Mouse (Mus musculus): ENCODE results near the gene Ryr1.
"Not testable (repeated sequence)": the region's sequence is repeated elsewhere in the genome, so short reads cannot be mapped to it uniquely, and the experiment has no call there.

Gene Ryr1

DNA sequence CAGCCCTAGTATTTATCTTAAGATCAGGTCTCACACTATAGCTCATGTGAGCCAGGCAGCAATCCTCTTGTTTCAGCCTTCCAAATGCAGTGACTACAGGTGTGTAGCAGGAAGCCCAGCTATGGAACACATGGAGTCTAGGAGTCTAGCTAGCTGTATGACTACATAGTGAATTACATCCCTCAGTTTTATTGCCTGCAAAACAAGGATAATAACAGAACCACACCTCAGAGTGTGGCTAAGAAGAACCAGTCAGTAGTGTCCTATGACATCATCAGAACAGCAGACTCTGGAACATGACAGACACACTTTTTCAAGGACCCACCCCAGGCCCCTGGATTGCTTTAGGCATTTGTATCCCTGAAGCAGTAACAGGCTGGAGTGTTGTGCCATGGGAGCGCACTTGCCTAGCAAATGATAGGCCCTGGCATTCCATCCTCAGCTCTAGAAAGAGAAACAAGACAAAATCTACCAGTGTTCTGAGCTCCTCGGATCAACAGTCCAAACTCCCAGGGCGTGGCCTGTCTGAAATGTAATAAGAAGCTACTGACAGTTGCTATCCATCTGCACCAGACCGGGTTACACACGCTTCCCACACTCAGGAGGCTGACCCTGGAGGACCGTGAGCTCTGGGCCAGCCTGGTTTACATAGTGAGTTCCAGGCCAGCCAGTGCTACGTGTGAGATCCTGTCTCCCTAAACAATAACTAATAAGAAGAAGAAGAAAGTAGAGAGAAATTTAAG, 21.8 kb upstream of the Ryr1 start:
- in situ Hi-C loops (cut with MboI, MseI), result no loop called here

DNA sequence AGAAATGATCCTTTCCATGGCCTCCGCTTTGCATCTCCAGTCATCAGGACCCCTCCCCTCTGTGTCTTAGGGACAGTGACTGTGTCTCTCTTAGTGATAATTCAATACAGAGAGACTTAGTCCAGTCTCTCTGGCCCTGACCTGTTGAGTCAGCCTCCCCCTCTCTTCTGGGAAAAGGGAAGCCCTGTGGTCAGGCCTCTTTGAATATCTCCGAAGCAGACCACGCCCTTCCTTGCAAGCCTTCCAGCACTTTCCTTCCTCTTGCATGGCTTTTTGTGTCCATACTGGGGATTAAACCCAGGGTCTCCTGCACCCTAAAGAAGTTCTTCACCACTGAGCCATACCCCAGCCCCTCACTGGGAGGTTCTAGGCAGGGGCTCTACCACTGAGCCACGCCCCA, 19.0 kb upstream of the Ryr1 start:
- in situ Hi-C loops (cut with MboI, MseI), result no loop called here

DNA sequence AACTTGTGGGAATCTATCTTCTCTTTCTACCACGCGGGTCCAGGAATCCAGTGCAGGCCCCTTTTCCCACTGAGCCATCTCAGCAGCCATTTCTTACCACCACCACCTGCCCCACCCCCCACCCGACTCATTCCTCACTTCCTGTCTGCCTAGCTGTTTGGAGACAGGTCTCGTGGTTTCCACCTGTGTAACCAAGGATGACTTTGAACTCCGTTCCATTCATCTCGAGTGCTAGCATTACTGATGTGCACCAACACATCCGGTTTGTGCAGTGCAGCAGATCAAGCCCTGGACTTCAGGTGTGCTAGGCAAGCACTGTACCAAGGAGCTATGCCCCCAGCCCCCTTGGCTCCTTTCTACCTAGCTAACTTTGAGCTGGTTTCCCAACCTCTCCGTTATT, 16.4 kb upstream of the Ryr1 start:
- in situ Hi-C loops (cut with MboI, MseI), result no loop called here

DNA sequence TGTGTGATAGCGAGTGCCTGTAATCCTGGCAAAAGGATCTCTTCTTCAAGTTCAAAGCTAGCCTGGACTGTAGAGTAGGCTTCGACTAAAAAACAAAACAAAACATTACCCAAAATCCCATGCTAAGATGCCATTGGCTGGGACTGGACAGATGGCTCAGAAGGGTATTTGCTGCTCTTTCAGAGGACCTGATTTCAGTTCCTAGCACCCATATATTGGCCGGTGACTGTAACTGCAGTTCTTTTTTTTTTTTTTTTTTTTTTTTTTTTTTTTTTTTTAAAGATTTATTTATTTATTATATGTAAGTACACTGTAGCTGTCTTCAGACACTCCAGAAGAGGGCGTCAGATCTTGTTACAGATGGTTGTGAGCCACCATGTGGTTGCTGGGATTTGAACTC, 14.3 kb upstream of the Ryr1 start:
- in situ Hi-C loops (cut with MboI, MseI), result not testable (repeated sequence)

DNA sequence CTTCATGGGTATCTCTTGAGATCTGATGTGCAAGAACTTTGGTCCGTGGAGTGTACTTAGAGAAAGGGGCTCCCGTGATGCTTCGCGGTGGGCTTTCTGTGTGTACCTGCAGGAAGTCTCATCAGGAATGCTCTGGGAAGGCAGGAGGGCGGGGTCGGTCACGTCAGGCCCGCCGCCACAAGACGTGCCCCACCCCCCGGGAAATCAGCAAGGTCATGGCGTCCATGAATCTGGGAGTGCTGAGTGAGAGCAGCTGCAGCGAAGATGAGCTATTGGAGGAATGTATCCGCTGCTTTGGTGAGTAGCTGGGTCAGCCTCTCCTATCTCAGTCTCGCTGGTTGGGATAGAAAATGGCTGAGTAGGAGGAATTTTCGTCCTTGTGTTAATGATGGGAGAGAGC, 12.4 kb upstream of the Ryr1 start:
- in situ Hi-C loops (cut with MboI, MseI), result no loop called here

DNA sequence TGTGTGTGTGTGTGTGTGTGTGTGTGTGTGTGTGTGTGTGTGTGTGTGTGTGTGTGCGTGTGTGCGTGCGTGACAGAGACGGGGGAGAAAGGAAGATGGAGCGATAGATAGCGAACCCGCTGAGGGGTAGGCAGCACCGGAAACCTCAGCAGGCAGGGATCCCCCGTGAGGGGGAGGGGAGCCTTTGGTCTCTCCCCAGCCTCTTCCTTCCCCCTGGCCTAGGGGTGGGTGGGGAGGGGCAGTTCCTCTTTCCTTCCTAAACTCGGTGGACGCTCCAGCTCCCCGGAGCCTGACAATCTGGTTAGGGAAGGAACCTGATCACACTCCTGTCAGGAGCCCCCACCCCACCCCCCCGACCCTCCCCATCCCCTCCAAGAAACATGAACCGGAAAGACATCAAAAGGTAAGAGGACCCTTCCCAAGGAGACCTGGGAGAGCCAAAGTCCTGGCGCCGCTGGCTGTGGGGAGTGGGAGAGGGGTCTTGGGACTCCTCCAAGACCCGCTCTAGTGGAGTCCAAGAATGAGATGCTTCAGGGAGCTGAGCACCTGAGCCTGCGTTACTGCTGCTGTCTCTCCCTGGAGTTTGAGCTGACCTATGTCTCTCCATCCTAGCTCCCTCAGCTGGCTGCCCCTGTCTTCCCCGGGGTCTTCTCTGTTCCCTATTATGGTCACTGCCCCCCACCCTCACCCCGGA, 9.9 kb upstream of the Ryr1 start, which contains the start of gene Rasgrp4:
Rasgrp4 (plus strand) TSS at position 159 of the 694 bp plus-strand sequence.
- in situ Hi-C loops (cut with MboI, MseI), result no loop called here

DNA sequence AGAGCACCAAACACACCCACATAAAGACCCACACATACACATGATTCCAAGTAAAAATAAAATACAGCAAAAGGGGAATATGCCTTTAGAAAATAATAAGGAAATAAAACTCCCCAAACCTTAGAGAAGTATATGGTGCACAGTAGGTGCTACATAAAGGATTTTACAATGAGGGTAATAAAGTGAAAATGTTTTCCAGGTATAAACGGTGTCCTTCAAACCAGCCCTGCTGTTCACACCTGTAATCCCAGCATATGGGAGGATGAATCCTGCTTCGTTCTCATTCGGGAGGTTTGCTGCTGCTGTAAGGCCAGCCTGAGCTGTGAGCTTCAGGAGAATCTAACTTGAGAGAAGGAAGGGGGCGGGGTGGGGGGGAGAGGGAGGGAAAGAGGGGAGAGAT, 9.3 kb upstream of the Ryr1 start:
- in situ Hi-C loops (cut with MboI, MseI), result no loop called here

DNA sequence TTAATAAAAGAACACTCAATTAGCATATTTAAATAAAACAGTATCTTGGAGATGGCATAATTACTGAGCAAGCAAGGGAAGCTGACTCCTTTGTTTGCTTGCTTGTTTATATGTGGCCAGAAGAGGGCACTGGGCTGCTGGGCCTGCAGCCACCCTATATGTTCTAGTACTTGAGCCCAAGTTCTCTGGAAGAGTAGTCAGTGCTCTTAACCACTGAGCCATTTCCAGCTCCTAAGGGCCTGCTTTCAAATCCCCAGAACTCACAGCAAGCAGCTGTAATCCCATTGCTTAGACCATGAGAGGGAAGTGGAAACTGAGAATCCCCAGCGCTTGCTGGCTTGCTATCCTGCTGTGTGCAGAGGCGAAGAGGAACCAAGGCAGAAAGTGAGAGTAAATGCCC, 3.7 kb upstream of the Ryr1 start:
- in situ Hi-C loops (cut with MboI, MseI), result no loop called here

DNA sequence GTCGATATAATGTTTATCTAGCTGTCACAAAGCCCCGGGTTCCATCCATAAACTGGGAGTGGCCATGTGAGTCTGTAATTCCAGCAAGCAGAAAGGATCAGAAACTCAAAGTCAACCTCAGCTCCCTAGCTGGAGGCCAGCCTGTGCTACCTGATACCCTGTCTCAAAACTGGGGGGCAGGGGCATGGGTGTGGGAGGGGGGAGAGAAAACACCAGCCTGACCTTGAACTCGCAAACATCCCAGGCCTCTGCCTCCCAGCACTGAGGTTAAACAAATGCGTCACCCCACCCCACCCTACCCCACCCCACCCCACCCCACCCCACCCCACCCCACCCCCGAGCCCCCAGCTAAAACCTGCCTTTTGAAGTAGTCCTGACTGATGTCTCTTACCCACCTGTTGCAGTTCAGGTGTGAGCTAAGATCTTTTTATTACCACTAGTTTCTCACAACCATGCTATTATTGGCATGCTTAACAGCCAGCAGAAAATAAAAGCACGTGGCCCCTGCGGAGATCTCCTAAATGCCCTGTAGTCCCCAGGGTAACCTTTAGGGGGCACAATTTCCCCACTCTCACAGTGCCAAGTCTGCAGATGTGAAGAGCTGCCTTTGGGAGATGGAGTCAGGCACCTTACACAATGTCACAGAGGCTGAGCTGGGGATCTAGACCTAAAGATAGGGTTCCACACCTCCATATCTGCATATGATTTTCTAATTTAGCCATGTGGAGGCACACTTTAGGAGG, 1.4 kb upstream of the Ryr1 start:
- in situ Hi-C loops (cut with MboI, MseI), result no loop called here

DNA sequence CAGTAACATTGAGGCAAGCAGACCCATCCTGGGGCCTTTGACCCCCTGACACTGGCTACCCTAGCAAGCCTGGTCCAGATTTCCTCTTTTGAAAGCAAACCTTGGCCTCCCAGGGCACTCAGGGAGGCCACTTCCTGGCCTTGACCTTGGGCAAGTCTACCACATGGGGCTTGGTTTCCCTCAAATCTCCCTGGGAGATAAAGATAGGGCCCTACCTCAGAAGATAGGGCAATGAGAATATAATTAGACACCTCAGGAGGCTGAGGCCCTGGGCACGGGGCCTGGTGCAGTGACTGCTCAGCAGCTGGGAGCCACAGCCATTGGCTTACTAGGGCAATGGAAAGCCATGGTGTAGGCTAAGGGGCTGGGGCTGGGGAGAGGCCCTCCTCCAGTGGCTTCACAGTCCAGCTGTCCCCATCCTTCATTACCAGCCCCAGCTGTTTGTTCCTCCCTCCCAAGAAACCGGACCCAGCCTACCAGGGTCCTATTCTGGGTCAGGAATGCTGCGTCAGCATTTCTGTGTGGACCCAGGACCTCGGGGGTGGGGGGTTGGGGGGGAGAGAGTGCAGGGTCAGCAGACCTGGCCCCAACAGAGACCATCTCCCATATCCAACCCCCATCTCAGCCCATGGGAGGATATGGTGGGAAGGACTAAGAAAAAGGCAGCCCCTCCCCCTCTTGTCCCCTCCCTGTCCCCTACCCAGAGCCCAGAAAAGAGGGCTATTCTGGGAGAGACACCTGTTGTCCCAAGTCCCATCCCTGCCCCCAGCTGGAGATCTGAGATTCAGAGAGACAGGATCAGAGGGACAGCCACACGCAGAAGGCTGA, 1.2 kb downstream of the Ryr1 start:
- in situ Hi-C loops (cut with MboI, MseI), result loop anchor here (25.0 kb wide), 1 partner anchor 389 kb away; the partner anchor contains the start of gene Sipa1l3

DNA sequence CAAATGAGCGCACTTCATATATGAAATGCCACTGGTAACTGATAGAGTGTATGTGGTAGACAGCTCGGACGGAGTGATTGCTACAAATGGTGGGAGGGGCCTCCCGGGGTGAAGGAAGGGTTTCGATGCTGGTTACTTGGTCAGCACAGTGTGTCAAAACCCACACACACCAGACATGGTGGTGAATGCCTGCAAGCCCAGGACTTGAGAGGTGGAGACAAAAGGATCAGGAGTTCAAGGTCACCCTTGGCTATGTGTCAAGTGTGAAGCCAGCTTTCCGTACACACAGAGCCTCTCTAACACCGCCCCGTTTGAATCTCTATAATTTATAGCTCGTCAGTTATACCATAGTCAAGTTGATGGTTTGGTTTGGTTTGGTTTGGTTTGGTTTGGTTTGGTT, 2.2 kb downstream of the Ryr1 start:
- in situ Hi-C loops (cut with MboI, MseI), result loop anchor here (25.0 kb wide), 1 partner anchor 389 kb away; the partner anchor contains the start of gene Sipa1l3

DNA sequence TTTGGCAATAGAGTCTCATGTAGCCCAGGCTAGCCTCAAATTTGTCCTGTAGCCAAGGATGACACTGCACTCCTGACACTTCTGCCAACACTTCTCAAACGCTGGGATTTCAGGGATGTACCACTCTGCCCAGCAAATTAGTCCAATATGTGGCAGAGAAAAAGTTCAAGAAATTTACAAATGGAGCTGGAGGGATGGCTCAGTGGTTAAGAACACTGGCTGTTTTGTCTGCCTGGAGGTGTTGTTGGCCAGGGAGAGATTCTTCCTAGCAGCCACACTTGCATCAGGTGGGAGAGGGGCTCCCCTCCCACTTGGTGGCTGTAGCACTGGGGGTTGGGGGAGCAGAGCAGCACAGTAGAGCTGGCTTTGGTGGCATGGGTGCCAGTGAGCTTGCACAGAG, 5.5 kb downstream of the Ryr1 start:
- in situ Hi-C loops (cut with MboI, MseI), result loop anchor here (25.0 kb wide), 1 partner anchor 393 kb away; the partner anchor contains the start of gene Sipa1l3

DNA sequence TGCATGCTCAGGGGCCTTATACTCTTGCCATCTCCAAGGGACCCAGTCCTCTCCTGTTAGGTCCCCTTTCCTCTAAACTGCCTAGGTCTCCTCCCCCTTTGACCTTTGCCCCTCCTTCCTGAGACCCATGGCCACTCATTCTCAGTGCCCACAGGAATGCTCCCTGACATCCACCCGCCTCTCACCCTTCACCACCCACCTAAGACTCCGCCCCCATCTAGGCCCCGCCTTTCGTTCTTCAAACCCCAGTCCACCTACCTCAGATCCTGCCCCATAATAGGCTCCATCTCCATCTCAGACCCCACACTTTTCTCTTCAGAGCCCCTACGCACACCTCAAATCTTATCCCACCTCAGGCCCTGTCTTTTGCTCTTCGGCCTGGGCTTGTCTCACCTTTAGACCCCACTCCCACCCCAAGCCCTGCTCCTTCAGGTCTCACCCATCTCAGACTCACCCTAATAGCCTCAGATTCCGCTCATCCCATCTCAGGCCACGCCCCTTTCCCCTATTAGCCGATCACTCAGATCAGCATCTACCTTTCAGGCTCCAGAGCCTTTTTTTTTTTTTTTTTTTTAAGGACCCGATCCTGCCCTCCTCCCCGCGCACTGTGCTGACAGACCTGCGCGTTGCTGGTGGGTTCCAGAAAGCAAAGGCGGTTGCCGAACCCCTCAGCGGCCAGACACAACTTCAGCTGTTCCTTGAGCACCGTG, 6.7 kb downstream of the Ryr1 start:
- in situ Hi-C loops (cut with MboI, MseI), result loop anchor here (25.0 kb wide), 1 partner anchor 394 kb away; the partner anchor contains the start of gene Sipa1l3

DNA sequence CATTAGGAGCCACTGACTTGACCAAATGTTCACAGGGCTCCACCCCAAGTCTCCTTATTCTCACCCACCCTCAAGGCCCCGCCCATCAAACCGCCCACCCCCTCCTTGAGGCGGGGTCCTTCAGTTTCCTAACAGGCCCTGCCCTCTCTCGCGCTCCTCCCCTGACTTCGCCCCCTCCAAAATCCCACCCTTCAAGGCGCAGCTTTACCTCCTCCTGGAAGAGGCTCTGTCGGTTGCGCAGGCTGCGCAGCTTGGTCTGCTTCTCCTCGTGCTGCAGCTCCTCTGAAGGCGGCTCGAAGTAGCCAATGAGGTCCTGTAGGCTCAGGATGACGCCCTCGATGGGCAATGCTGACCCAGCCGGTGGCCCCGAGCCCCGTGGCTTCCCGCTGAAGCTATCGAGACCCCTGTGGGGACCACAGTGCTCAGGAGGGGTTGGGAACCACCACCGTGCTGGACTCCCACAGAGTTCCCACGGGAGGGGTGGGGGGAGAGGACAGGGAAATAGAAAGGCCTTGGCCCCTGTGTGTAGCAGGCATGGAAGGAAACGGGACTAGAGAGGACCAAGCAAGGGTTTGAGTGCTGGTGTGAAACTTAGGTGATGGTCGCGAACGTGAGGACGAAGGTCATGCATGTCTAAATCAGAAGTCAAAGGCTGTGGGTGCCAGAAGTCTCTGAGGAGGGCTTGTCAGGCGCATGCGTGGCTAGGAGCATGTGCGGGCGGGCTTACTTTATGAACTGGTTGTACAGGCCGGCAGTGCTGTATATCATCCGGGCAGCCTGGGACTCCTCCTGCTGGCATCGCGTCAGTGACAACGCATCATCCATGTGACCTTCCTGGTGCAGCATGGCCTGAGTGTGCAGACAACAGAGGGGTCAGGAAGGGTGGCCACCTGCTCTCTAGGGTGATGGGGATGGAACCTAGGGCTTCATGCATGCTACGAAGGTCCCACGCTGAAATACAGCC, 15.7 kb downstream of the Ryr1 start:
- in situ Hi-C loops (cut with MboI, MseI), result loop anchor here (25.0 kb wide), 1 partner anchor 403 kb away; the partner anchor contains the start of gene Sipa1l3

DNA sequence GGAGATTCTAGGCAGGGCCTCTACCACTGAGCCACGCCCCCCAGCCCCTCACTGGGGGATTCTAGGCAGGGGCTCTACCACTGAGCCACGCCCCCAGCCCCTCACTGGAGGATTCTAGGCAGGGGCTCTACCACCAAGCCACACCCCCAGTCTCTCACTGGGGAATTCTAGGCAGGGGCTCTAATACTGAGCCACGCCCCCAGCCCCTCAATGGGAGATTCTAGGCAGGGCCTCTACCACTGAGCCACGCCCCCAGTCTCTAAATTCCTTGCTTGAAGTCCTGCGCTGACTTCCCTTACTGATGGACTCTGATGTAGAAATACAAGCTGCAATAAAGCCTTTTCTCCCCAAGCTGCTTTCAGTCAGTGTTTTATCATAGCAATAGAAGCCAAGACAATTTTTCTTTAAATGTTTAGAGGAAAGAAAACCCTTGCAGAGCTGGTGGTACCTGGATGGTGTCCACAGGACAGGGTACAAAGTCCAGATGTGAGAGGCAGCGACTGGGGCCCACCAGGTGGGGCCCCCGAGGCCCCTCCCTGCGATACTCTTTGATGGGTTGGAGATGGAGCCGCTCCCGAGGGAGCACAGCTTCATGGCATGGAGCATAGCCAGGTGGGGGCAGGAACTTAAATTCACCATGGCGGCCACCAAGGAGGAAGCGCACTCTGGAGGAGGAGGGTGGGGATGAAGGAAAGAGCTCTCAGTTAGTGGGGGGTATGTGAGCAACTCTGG, 23.5 kb downstream of the Ryr1 start:
- in situ Hi-C loops (cut with MboI, MseI), result loop anchor here (25.0 kb wide), 1 partner anchor 411 kb away; the partner anchor contains the start of gene Sipa1l3

DNA sequence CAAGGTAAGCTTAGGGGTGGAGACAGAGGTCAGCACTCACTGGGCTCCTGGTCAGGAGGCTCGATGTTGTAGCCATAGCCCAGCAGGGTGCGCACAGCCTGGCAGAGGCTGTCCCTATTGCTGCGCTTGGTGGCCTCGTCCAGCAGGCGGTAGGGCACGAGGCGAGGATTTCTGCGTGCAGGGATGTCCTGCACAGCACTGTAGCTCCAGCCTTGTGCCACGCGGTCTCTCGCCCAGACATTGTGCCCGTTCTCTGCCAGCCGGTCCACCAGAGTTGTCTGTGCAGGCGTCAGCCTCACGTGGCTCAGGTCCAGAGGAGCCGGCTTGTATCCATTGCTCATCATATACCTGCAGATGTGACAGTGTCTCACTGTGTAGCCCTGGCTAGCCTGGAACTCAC, 27.8 kb downstream of the Ryr1 start:
- in situ Hi-C loops (cut with MboI, MseI), result no loop called here

DNA sequence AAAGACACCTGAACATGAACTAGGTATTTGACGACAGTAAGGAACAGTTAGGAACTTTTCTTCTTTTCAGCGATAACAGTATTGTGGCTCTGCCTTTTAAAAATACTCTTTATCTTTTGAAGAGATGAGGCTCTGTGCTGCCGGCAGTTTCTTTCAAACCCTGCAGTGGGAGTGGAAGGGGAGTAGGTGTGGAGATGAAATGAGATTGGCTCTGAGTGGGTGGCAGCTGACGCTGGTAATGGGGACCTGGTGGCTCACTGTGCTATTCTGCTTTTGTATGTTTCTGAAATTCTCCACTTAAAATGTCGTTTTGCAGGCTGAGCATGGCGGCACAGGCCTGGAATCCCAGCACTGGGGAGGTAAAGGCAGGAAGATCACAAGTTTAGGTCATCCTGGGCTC, 36.2 kb downstream of the Ryr1 start:
- in situ Hi-C loops (cut with MboI, MseI), result no loop called here

DNA sequence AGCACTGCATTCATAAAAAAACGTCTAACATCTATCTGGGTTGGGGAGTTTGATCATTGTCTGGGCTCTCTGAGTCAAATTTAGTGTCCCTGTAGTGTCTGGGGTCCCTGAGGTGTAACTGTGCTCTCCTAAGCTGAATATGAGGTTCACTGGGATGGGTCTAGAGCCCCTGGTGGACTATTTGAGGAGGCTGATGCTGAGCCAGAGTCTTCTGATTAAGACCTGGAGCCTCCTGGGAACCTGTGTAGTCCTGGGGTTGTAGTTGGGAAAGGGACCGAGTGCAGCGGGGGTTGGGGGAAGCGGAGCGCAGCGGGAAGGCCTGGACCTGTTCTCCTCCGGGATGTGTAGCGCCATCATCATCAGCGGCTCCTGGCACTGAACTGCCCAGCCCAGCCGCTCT, 38.1 kb downstream of the Ryr1 start:
- in situ Hi-C loops (cut with MboI, MseI), result no loop called here

DNA sequence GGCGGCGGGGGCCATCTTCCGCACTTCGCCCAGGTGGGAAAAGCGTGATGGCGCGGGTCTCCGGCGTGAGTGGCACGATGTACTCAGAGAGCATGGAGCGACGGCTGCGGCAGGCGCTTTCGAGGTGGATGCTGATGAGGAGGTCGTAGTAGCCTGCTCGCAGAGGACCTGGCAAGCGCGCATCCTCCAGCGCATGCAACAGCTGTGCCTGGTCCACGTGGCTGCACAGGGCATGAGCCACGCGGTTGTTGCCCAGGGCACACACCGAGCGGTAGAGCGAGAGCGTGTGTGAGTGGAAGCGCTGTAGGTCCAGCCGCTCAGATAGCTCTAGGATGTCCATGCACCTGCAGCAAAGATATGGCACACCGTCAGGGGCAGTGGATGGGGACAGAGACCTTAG, 39.0 kb downstream of the Ryr1 start:
- in situ Hi-C loops (cut with MboI, MseI), result no loop called here

Measured in regulatory T cell (primary cell).